Mouse (Mus musculus) monocyte, adult 5-6 weeks (primary cell): ENCODE measurements around the gene Adam23. TPM values are rescaled to one million over a fixed set of nuclear protein-coding genes. Genes with fewer than 3 reads are reported as not detected.

Experiments used
- ATAC-seq: fragments of 153-309, 156-312 bp; replicated peaks from 2 replicates; pipeline ENCODE4 v1.8.0; 2017; ENCODE audit warnings: mild to moderate bottlenecking; ENCODE audit not compliant: low TSS enrichment, insufficient number of reproducible peaks, severe bottlenecking, poor library complexity, low FRiP score
- total RNA-seq: library from RNA; stranded (forward); fragments of 200-1000, 200-491, 200-594 nt; gene quantifications from 3 replicates; pipeline ENCODE4 v1.2.3, GENCODE M21; 2017

The Adam23 gene
- total RNA-seq, 1 experiment from 2014 or later, result not detected

DNA sequence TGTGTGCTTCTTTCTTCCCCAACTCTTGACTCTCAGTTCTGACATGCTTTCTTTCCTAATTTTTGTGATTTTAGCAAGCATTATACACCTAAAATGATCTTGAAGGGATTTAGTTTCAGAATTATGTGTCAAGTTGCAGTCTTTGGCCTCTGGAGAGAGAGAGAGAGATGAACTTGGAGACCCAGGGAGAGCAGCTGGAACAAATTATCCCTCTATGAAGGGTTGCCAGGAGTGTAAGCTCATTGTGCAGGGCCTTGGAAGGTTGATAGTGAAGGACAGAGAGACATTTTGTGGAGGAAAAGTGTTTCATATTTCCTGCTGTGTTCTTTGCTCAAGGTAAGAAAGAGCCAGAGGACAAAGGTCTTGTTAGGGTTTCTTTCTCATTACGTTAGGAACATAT, 18.8 kb downstream of the Adam23 start:
- ATAC-seq, result no peak

DNA sequence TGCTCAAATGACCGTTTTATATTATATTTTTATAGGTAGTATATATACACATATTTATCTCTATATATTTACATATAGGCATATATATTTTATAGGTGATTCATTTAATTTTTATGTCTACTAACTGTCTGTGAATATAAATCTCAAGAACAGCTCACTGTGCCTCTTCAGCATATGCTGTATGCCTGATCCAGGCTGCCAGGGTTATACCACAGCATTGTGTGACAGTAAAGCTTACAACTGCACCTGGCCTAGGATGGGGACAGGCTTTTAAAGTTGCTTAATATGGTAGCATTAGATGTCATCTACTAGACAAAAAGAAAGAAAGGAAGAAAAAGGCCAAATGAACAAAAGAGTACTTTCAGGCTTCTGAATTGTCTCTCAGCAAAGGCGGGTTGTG, 27.6 kb downstream of the Adam23 start:
- no peak for ATAC-seq

DNA sequence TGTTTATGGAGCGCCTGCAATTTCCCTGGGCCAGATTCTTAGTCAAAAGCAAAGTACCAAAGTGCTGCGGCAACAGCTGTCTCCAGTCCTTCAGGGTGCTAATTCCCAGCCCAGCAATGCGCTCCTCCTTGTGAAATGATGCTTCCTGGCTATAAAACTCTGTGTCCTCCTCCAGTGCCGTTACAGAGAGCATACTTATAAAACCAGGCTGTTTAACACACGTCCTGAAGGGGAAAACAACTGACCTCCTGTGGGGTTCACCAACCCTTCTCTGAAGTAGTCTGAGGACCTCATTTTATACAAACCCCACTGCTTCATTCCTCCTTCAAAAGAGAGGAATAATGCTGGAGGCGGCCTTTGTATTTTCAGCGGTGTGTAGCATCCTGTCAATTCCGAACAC, 28.0 kb downstream of the Adam23 start:
- ATAC-seq, result no peak

DNA sequence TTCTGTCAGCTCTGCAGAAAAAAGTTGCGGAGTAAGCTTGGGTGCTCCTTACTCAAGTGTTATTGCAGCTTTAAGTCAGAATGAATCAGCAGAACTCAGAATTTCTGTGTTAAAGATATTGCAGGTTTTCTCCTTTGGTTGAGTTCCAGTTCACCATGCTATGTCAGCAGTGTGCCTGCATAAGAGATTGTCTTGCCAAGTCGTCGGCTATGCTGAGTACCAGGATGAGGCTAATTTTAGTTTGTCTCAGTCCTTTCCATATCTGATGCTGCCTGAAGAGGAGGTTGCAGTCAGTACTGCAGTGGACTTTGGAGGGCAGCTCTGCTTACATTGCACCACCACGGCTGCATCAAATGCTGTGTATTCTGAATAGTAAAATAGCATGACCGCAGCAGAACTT, 33.3 kb downstream of the Adam23 start:
- ATAC-seq, result no peak

DNA sequence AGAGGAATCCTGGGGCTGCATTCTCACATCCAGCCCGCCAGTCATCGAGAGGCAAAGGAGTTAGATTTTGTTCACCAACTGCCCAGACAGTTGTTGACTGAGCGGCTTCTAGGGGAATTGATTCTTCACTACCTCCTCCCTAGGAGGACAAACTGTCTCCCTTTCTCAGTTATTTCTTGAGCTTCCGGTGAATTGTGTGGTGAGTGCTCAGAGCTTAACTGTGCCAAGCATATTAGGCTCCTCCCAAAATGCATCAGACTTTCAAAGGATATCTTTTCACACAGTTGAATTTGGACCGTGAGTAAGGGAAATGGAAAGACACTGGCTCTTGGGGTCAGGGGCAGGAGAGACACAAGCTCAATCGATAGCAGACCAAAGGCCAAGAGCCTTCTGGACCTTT, 39.0 kb downstream of the Adam23 start:
- ATAC-seq, result no peak

GRCm38 (mm10) chr1:63486646-63487045, 41.0 kb downstream of the Adam23 start:
- ATAC-seq, result no peak

DNA sequence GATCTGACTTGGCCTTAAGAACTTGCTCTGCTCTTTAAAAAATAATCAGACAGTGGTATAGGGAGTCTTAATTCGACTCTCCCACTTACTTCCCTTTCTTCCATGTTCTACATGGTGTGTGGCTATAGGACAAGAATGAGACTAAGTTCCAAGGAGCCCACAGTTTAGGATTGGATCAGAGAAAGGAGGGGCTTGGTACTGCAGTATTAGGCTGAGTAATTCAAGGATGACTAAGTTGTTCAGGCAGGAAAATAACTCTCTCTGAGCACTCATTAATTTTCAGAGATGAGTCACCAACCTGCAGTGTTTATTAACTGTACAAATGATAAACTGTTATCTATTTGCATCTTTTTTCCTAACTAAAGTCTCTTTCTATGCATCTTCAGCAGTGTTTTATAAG, 45.3 kb downstream of the Adam23 start:
- ATAC-seq, result no peak

DNA sequence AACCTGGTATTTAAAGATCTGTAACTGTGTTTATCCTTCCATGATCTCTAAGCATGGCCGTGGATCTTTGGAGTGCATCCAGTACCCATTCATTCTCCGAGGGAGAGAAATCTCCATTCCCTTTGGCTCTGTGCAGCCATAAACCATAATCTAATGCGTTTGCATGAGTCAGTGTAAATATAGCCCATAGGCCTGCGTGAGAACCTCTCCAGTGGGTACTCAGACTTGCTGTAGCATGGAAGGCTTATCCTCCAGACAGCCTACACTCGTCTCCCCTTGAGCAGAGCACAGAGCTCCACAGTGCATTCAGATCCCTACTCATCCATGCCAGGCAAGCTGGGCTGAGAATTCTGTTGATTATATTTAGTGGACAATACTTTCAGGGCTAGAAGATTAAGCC, 47.6 kb downstream of the Adam23 start:
- no peak for ATAC-seq

GRCm38 (mm10) chr1:63507386-63507785, 61.7 kb downstream of the Adam23 start:
- ATAC-seq, result no peak

GRCm38 (mm10) chr1:63508801-63509200, 63.1 kb downstream of the Adam23 start:
- no peak for ATAC-seq

DNA sequence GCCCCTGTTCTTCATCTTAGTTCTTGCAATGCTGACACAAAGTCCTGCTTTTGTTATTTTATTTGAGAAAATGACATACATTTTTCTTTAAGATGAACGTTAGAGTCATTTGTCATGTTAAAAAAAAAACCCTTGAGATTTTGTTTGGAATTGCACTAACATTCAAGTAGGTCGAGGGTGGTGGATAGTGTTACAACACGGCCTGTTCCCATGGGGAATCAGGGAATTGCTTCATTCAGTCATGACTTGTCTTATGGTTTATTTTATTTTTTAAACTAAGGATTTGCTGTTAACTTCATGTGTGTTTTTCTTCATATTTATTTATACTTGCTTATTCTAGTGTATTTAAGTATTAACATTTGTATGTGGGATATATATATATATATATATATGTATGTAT, 65.7 kb downstream of the Adam23 start:
- no peak for ATAC-seq

DNA sequence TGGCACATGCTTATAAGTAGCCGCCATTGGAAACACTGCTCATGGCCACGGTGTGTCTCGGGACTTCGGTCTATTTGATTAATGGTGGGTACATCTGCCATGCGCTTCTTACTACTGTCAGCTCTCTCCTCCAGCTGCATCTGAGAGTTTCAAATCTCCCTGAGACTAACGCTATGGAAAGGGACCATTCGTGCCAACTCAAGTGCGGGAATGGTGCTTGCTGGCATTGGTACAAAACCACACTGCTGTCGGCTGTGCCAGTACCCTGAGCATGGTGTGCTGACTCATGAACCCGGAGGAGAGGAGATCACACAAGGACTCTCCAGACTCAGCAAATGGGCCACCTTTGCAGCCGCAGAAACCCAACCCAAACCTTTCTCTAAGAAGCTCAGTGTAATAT, 72.1 kb downstream of the Adam23 start:
- no peak for ATAC-seq

- ATAC-seq, result no peak
These were observed 73.1 kb downstream of the Adam23 start for GRCm38 (mm10) chr1:63518814-63519213.

DNA sequence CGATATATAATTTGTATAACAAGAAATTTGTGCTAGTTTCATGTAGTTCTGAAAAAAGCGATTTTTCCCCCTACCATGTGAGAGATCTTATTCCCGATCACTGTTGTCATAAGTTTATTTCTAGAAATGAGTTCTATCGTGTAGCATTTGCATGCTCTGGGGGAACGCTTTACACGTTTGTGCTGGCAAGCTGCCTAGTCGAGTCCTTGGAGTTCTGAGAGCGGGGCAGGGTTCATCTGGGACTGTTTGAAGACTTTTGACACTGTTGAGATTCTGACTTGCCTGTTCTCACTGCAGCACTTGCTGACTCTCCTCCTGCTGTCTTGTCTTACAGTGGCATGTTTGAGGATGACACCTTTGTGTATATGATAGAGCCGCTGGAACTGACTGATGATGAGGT, 84.2 kb downstream of the Adam23 start:
- ATAC-seq, result no peak

GRCm38 (mm10) chr1:63534271-63534827, 88.7 kb downstream of the Adam23 start:
- no peak for ATAC-seq

DNA sequence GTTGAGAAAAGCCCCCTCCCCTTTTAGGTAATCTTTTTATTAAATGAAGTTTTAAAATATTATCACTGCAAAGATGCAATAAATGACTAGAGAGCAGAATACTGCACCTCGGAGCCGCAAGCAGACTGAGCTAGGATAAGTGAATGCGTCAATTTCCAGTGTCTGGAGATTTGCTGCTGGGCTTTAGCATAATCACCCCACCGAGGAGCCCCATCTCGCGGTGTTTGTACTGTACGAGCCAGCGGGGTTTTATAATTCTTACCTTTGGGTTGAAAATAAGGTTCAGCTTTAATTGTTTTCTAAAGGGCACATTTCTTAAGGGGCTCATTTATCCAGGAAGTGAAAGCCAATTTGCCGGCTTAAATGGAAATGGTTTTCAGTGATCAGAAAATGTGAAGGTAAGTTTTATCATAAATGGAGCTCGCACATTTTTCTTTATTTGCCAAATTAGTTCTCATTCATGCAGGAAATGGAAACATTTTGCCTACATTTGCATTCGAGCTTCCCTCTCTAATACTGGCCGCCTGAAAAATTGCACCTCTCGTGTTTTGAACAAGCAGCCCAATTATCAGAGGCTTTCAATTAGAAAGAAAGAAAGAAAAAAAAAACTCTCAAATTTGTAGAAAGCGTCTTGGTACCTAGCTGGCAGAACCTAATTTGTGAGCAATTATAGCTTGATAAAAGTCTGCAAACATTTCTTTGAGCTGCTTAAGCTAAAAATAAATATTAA, 94.4 kb downstream of the Adam23 start:
- ATAC-seq, result no peak

- ATAC-seq, result no peak
These were observed 98.4 kb downstream of the Adam23 start for GRCm38 (mm10) chr1:63544122-63544521.

DNA sequence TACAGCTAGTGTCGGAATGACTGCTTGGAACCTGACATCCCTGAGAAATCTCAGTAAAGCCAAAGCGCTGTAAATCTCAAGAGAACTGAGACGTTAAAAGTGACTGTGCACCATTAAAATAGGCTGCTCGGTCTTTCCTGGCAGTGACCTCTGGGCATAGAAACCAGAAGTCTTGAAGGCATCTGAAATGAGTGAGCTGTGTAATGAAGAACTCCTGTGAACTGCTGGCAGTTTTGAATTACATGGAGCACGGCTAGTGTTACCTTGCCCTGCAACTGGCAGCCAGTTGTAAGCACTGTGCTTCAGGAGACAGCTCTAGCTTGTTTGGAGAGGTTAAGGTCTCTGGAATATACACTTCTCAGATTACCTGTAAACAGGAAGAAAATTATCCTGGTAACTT, 107.3 kb downstream of the Adam23 start:
- no peak for ATAC-seq

DNA sequence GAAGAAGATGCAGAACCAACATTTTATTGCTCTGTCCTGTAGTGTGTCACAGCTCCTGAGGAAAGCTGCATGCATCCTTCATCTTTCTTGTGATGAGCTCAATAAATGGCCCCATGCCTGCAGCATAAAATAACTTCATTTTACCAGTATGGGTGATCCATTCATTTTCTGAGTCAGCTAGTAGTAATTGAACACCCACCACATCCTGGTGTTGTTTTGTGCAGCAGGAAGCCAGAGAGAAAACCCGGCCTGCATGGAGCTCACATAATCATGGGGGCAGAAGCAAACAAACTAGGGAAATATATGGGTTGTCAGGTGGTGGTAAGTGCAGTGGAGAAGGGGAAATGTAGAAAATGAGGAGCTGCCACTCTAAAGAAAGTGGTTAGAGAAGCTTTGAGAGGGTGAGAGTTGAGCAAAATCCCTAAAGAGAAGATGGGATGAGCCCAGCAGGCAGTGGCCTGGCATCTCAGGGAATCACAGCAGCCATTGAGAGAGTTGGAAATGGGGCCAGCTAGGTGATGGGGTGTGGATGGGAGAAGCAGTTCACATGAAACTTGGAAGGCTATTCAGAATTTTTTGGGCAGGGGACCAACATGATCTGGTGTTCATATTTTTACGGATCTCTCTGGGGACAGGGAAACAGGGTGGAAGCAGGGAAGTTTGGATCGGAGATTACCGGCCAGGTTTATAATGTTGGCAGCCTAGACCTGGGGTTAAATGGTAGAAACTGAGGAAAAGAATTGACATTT, 116.3 kb downstream of the Adam23 start:
- no peak for ATAC-seq

DNA sequence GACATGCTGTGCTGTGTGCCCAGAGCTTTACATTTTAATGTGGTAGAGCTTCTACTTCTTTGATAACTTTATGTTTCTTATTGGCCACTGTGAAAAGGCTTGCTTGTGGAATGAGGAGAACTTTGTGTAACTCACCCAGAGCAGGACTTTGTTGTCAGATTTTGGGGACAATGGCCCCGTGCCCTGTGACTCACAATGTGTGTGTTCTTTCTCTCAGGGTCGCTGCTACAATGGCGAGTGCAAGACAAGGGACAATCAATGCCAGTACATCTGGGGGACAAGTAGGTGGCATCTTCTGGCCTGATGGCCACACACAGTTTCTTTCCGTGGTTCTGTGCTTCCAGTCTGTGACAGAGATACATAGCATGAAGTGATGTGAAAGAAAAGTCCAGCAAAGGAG, 118.2 kb downstream of the Adam23 start:
- no peak for ATAC-seq
